Mouse (Mus musculus): ENCODE data around the gene Ranbp3l. TPM values are rescaled to one million over a fixed set of nuclear protein-coding genes. Genes with fewer than 3 reads are reported as not detected.

Ranbp3l gene
- polyA plus RNA-seq, 1 experiment: 7.5 TPM

GRCm38 (mm10) chr15:9082753-9083152 lies 115.0 kb downstream of the Ranbp3l start:
- DNase-seq (ENCODE audit: low read depth): no peak
- TF ChIP-seq POLR2A (IDR thresholded peaks at IDR 0.05; ENCODE audit: borderline replicate concordance, extremely low read depth, insufficient read depth, insufficient read length, poor library complexity, severe bottlenecking) (no peak), CTCF (IDR thresholded peaks at IDR 0.05; ENCODE audit: borderline replicate concordance, extremely low read depth, insufficient read depth, insufficient read length) (no peak)

GRCm38 (mm10) chr15:9086813-9087212 lies 119.1 kb downstream of the Ranbp3l start:
- TF ChIP-seq CTCF (IDR thresholded peaks at IDR 0.05; ENCODE audit: borderline replicate concordance, extremely low read depth, insufficient read depth, insufficient read length) (no peak), POLR2A (IDR thresholded peaks at IDR 0.05; ENCODE audit: borderline replicate concordance, extremely low read depth, insufficient read depth, insufficient read length, poor library complexity, severe bottlenecking) (no peak)
- DNase-seq (ENCODE audit: low read depth): peak; percentile 23

- TF ChIP-seq CTCF (IDR thresholded peaks at IDR 0.05; ENCODE audit: borderline replicate concordance, extremely low read depth, insufficient read depth, insufficient read length): no peak
- no peak for TF ChIP-seq POLR2A (IDR thresholded peaks at IDR 0.05; ENCODE audit: borderline replicate concordance, extremely low read depth, insufficient read depth, insufficient read length, poor library complexity, severe bottlenecking)
- no peak for DNase-seq (ENCODE audit: low read depth)
These were observed 119.7 kb downstream of the Ranbp3l start for GRCm38 (mm10) chr15:9087421-9087820.

GRCm38 (mm10) chr15:9087895-9088682 lies 120.3 kb downstream of the Ranbp3l start:
- TF ChIP-seq POLR2A (IDR thresholded peaks at IDR 0.05; ENCODE audit: borderline replicate concordance, extremely low read depth, insufficient read depth, insufficient read length, poor library complexity, severe bottlenecking) (no peak), CTCF (IDR thresholded peaks at IDR 0.05; ENCODE audit: borderline replicate concordance, extremely low read depth, insufficient read depth, insufficient read length) (no peak)
- DNase-seq (ENCODE audit: low read depth): no peak

GRCm38 (mm10) chr15:9088683-9089072 lies 120.9 kb downstream of the Ranbp3l start:
- TF ChIP-seq POLR2A (IDR thresholded peaks at IDR 0.05; ENCODE audit: borderline replicate concordance, extremely low read depth, insufficient read depth, insufficient read length, poor library complexity, severe bottlenecking) (no peak), CTCF (IDR thresholded peaks at IDR 0.05; ENCODE audit: borderline replicate concordance, extremely low read depth, insufficient read depth, insufficient read length) (no peak)
- no peak for DNase-seq (ENCODE audit: low read depth)

- TF ChIP-seq POLR2A (IDR thresholded peaks at IDR 0.05; ENCODE audit: borderline replicate concordance, extremely low read depth, insufficient read depth, insufficient read length, poor library complexity, severe bottlenecking) (no peak), CTCF (IDR thresholded peaks at IDR 0.05; ENCODE audit: borderline replicate concordance, extremely low read depth, insufficient read depth, insufficient read length) (no peak)
- no peak for DNase-seq (ENCODE audit: low read depth)
These were observed 121.5 kb downstream of the Ranbp3l start for GRCm38 (mm10) chr15:9089136-9089720.

- TF ChIP-seq POLR2A (IDR thresholded peaks at IDR 0.05; ENCODE audit: borderline replicate concordance, extremely low read depth, insufficient read depth, insufficient read length, poor library complexity, severe bottlenecking): no peak
- TF ChIP-seq CTCF (IDR thresholded peaks at IDR 0.05; ENCODE audit: borderline replicate concordance, extremely low read depth, insufficient read depth, insufficient read length): no peak
- DNase-seq (ENCODE audit: low read depth): no peak
These were observed 122.9 kb downstream of the Ranbp3l start for GRCm38 (mm10) chr15:9090662-9091061.

GRCm38 (mm10) chr15:9093598-9094365 lies 126.0 kb downstream of the Ranbp3l start:
- DNase-seq (ENCODE audit: low read depth): no peak
- no peak for TF ChIP-seq CTCF (IDR thresholded peaks at IDR 0.05; ENCODE audit: borderline replicate concordance, extremely low read depth, insufficient read depth, insufficient read length)
- TF ChIP-seq POLR2A (IDR thresholded peaks at IDR 0.05; ENCODE audit: borderline replicate concordance, extremely low read depth, insufficient read depth, insufficient read length, poor library complexity, severe bottlenecking): no peak

DNA sequence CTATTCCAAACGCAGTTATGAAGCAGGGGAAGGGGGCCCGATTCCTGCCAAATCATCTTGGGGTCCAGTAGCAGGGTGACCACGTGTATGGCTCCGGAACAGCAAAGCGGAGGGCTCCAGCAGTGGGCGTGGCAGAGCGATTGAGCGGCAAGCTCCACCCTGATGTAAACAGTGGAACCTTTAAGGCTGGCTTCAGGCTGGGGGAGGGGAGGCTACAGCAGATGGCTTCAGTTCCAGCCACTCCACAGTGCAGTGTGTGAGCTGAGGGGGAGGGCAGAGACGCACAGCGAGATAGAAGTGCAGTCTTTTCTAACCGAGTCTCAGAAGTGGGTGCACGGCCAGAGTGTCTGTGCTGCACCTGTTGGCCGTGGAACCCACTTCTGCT lies 126.6 kb downstream of the Ranbp3l start:
- DNase-seq (ENCODE audit: low read depth): peak; percentile 77
- TF ChIP-seq CTCF (IDR thresholded peaks at IDR 0.05; ENCODE audit: borderline replicate concordance, extremely low read depth, insufficient read depth, insufficient read length) (no peak), POLR2A (IDR thresholded peaks at IDR 0.05; ENCODE audit: borderline replicate concordance, extremely low read depth, insufficient read depth, insufficient read length, poor library complexity, severe bottlenecking) (no peak)

- no peak for DNase-seq (ENCODE audit: low read depth)
- no peak for TF ChIP-seq CTCF (IDR thresholded peaks at IDR 0.05; ENCODE audit: borderline replicate concordance, extremely low read depth, insufficient read depth, insufficient read length)
- TF ChIP-seq POLR2A (IDR thresholded peaks at IDR 0.05; ENCODE audit: borderline replicate concordance, extremely low read depth, insufficient read depth, insufficient read length, poor library complexity, severe bottlenecking): no peak
These were observed 129.1 kb downstream of the Ranbp3l start for GRCm38 (mm10) chr15:9096865-9097264.

GRCm38 (mm10) chr15:9100446-9101077 lies 132.8 kb downstream of the Ranbp3l start:
- TF ChIP-seq CTCF (IDR thresholded peaks at IDR 0.05; ENCODE audit: borderline replicate concordance, extremely low read depth, insufficient read depth, insufficient read length) (no peak), POLR2A (IDR thresholded peaks at IDR 0.05; ENCODE audit: borderline replicate concordance, extremely low read depth, insufficient read depth, insufficient read length, poor library complexity, severe bottlenecking) (no peak)
- DNase-seq (ENCODE audit: low read depth): peak; percentile 52

Data from brain, embryonic 14.5 days (tissue).